Mouse (Mus musculus) heart, embryonic 14.5 days (tissue): ENCODE measurements around the gene Filip1. TPM values are rescaled to one million over a fixed set of nuclear protein-coding genes. Genes with fewer than 3 reads are reported as not detected.

Source experiments
- ATAC-seq: fragments of 200-750 bp; cut with Nextera tagmentation; 2 replicates; pipeline ENCODE4 v1.8.0; 2017; ENCODE audit warnings: low read depth, moderate TSS enrichment; ENCODE audit not compliant: insufficient number of reproducible peaks, insufficient read depth, low FRiP score
- H3K27ac ChIP-seq, 2 experiments: fragments of 200-500 bp in 1 of 2; fragments of 300-500 bp in 1 of 2; sonication (generic) in 1 of 2; replicated peaks in 1 of 2; 2 replicates each; pipeline ENCODE4 v1.5.1; 2012 to 2014; ENCODE audit warnings: low read depth in 2 of 2, low read length in 2 of 2, control low read depth in 1 of 2, mild to moderate bottlenecking in 1 of 2, mixed read lengths in 1 of 2; ENCODE audit not compliant: control insufficient read depth in 1 of 2, insufficient read depth in 1 of 2
- H3K27me3 ChIP-seq: fragments of 300-500 bp; sonication (generic); 2 replicates; pipeline ENCODE4 v1.6.1; 2014; ENCODE audit warnings: mild to moderate bottlenecking, low read length, control low read depth; ENCODE audit not compliant: control insufficient read depth, insufficient read depth
- H3K36me3 ChIP-seq: fragments of 300-500 bp; sonication (generic); 2 replicates; pipeline ENCODE4 v1.6.1; 2014; ENCODE audit warnings: mild to moderate bottlenecking, control low read depth, low read length, mixed read lengths; ENCODE audit not compliant: control insufficient read depth, insufficient read depth
- H3K4me1 ChIP-seq, 2 experiments: fragments of 200-500 bp in 1 of 2; fragments of 300-500 bp in 1 of 2; sonication (generic) in 1 of 2; 2 replicates each; pipeline ENCODE4 v1.6.1; 2012 to 2014; ENCODE audit warnings: low read length in 2 of 2, control low read depth in 1 of 2, mixed read lengths in 1 of 2; ENCODE audit not compliant: control insufficient read depth in 2 of 2, insufficient read depth in 2 of 2
- H3K4me2 ChIP-seq: fragments of 300-500 bp; sonication (generic); 2 replicates; pipeline ENCODE4 v1.6.1; 2014; ENCODE audit warnings: mild to moderate bottlenecking, low read length
- H3K4me3 ChIP-seq, 2 experiments: fragments of 200-500 bp in 1 of 2; fragments of 300-500 bp in 1 of 2; sonication (generic) in 1 of 2; 2 replicates each; pipeline ENCODE4 v1.5.1; 2012 to 2014; ENCODE audit warnings: low read length in 2 of 2, mild to moderate bottlenecking in 2 of 2, control low read depth in 1 of 2, low read depth in 1 of 2, moderate library complexity in 1 of 2; ENCODE audit not compliant: control insufficient read depth in 1 of 2, insufficient read depth in 1 of 2
- H3K9ac ChIP-seq: fragments of 300-500 bp; sonication (generic); 2 replicates; pipeline ENCODE4 v1.6.1; 2014; ENCODE audit warnings: mild to moderate bottlenecking, low read length
- H3K9me3 ChIP-seq: fragments of 300-500 bp; sonication (generic); 2 replicates; pipeline ENCODE4 v1.6.1; 2016; ENCODE audit warnings: low read length, control low read depth; ENCODE audit not compliant: control insufficient read depth
- WGBS: fragments of 180-500 bp; shearing (Covaris S2); extraction: QIAGEN DNeasy Blood & Tissue Kit; methylation state at CpG from one replicate; pipeline ENCODE4 v1.1.7; 2014; 5-methylcytosine and 5-hydroxymethylcytosine counted together
- polyA plus RNA-seq: library from polyadenylated mRNA; unstranded; fragments of >200 nt; fragmentation: Nextera tagmentation; extraction: Ambion mirVana; gene quantifications from 2 replicates; pipeline ENCODE4 v1.2.1, GENCODE M21; 2014

Gene Filip1
- polyA plus RNA-seq, 1 experiment from 2014 or later = 33.9 TPM

- Histone ChIP-seq H3K9ac (no peak overlapping the region), H3K27me3 (no peaks in the 10 kb centered on the region), H3K36me3 (peaks cover 10% of the 10 kb centered on the region; the same call in 1 of the 2 replicates), H3K4me2 (no peak overlapping the region), H3K9me3 (no peaks in the 10 kb centered on the region), H3K27ac (no peak overlapping the region), H3K4me1 (peaks cover 14 to 49% of the 10 kb centered on the region in 2 experiments), H3K4me3 (no peak overlapping the region)
- 91% methylated on average over 5 of the region's 5 CpGs for WGBS
- ATAC-seq = no peak
These were observed 62.0 kb downstream of the Filip1 start for GRCm38 (mm10) chr9:79950666-79951065.

GRCm38 (mm10) chr9:79950038-79950437 is 62.6 kb downstream of the Filip1 start:
- 49% methylated on average over 6 of the region's 6 CpGs for WGBS
- H3K4me1 ChIP-seq = peaks cover 14 to 51% of the 10 kb centered on the region in 2 experiments

GRCm38 (mm10) chr9:79948376-79948775 is 64.3 kb downstream of the Filip1 start:
- peaks cover 16 to 53% of the 10 kb centered on the region in 2 experiments for H3K4me1 ChIP-seq
- H3K9me3 ChIP-seq = no peaks in the 10 kb centered on the region
- 55% methylated on average over 2 of the region's 2 CpGs for WGBS
- no peak overlapping the region for H3K27ac ChIP-seq
- H3K4me3 ChIP-seq = no peak overlapping the region
- H3K27me3 ChIP-seq = no peaks in the 10 kb centered on the region
- no peak overlapping the region for H3K4me2 ChIP-seq
- no peak for ATAC-seq
- no peak overlapping the region for H3K9ac ChIP-seq
- H3K36me3 ChIP-seq = peaks cover 13% of the 10 kb centered on the region; the same call in 1 of the 2 replicates

More at GRCm38 (mm10) chr9:79950038-79950437, 62.6 kb downstream of the Filip1 start:
- no peak overlapping the region for H3K27ac ChIP-seq
- peaks cover 13% of the 10 kb centered on the region; the same call in 1 of the 2 replicates for H3K36me3 ChIP-seq
- H3K4me2 ChIP-seq = no peak overlapping the region
- ATAC-seq = no peak
- no peaks in the 10 kb centered on the region for H3K27me3 ChIP-seq
- H3K9me3 ChIP-seq = no peaks in the 10 kb centered on the region
- H3K4me3 ChIP-seq = no peak overlapping the region
- no peak overlapping the region for H3K9ac ChIP-seq

GRCm38 (mm10) chr9:79947973-79948372 is 64.7 kb downstream of the Filip1 start:
- H3K27ac ChIP-seq = peak overlapping the region in 1 of 2 experiments; percentile 51; a peak in 1 of 4 replicates
- H3K4me3 ChIP-seq = no peak overlapping the region
- H3K9ac ChIP-seq = no peak overlapping the region
- H3K9me3 ChIP-seq = no peaks in the 10 kb centered on the region
- peaks cover 16 to 53% of the 10 kb centered on the region in 2 experiments for H3K4me1 ChIP-seq
- WGBS = 17% methylated on average over 2 of the region's 2 CpGs
- H3K27me3 ChIP-seq = no peaks in the 10 kb centered on the region
- ATAC-seq = no peak
- H3K36me3 ChIP-seq = peaks cover 13% of the 10 kb centered on the region; the same call in 1 of the 2 replicates
- no peak overlapping the region for H3K4me2 ChIP-seq

GRCm38 (mm10) chr9:79947414-79947813 is 65.2 kb downstream of the Filip1 start:
- H3K9ac ChIP-seq = no peak overlapping the region
- no peak for ATAC-seq
- H3K27ac ChIP-seq = peak overlapping the region in 1 of 2 experiments; percentile 51; a peak in 1 of 4 replicates
- H3K9me3 ChIP-seq = no peaks in the 10 kb centered on the region
- H3K27me3 ChIP-seq = no peaks in the 10 kb centered on the region
- peaks cover 15 to 47% of the 10 kb centered on the region in 2 experiments for H3K4me1 ChIP-seq
- 57% methylated on average over 3 of the region's 3 CpGs for WGBS
- peaks cover 13% of the 10 kb centered on the region; the same call in 1 of the 2 replicates for H3K36me3 ChIP-seq
- H3K4me2 ChIP-seq = no peak overlapping the region
- H3K4me3 ChIP-seq = no peak overlapping the region

- 69% methylated on average over 6 of the region's 6 CpGs for WGBS
- Histone ChIP-seq H3K36me3 (peaks cover 3% of the 10 kb centered on the region; the same call in 1 of the 2 replicates), H3K4me1 (peaks cover 6 to 30% of the 10 kb centered on the region in 2 experiments), H3K4me3 (no peak overlapping the region), H3K27me3 (no peaks in the 10 kb centered on the region), H3K9me3 (no peaks in the 10 kb centered on the region), H3K27ac (no peak overlapping the region), H3K9ac (no peak overlapping the region), H3K4me2 (no peak overlapping the region)
- ATAC-seq = no peak
These were observed 67.8 kb downstream of the Filip1 start for GRCm38 (mm10) chr9:79944872-79945271.

- Histone ChIP-seq H3K4me1 (peaks cover 6 to 34% of the 10 kb centered on the region in 2 experiments), H3K9ac (no peak overlapping the region), H3K9me3 (no peaks in the 10 kb centered on the region), H3K4me2 (no peak overlapping the region), H3K4me3 (no peak overlapping the region), H3K27me3 (no peaks in the 10 kb centered on the region), H3K36me3 (peaks cover 3% of the 10 kb centered on the region; the same call in 1 of the 2 replicates), H3K27ac (peak overlapping the region in 1 of 2 experiments; percentile 22; a peak in 1 of 4 replicates)
- no peak for ATAC-seq
- 49% methylated on average over 10 of the region's 10 CpGs for WGBS
These were observed 68.7 kb downstream of the Filip1 start for GRCm38 (mm10) chr9:79943986-79944385.
